Mouse (Mus musculus): Measurements from ENCODE around the gene Tln1. TPM values are rescaled to one million over a fixed set of nuclear protein-coding genes. Genes with fewer than 3 reads are reported as not detected.

Tln1 gene
- polyA plus RNA-seq, 1 experiment from 2014 or later, result 84.9 TPM

GRCm38 (mm10) chr4:43528487-43528886 is 34.0 kb downstream of the Tln1 start:
- Histone ChIP-seq H3K4me2 (no peak overlapping the region), H3K27me3 (ENCODE audit: insufficient read depth, low read length) (peaks cover 7% of the 10 kb centered on the region), H3K4me1 (ENCODE audit: insufficient read depth) (peaks cover 3% of the 10 kb centered on the region; the same call in 1 of the 2 replicates), H3K9ac (no peak overlapping the region), H3K27ac (ENCODE audit: low read depth) (no peak overlapping the region), H3K9me3 (ENCODE audit: low read depth, low read length) (no peaks in the 10 kb centered on the region), H3K36me3 (ENCODE audit: insufficient read depth) (peaks cover 35% of the 10 kb centered on the region), H3K4me3 (ENCODE audit: low read depth, low read length) (no peak overlapping the region)
- peak; percentile 39 for TF ChIP-seq CTCF (IDR thresholded peaks at IDR 0.05; ENCODE audit: low read depth)
- WGBS, result 73% methylated on average over 9 of the region's 9 CpGs
- peak; percentile 28 for DNase-seq
- ATAC-seq (ENCODE audit: insufficient read depth), result no peak

GRCm38 (mm10) chr4:43527880-43528279 is 34.6 kb downstream of the Tln1 start:
- Histone ChIP-seq H3K4me3 (ENCODE audit: low read depth, low read length) (no peak overlapping the region), H3K9me3 (ENCODE audit: low read depth, low read length) (no peaks in the 10 kb centered on the region), H3K27me3 (ENCODE audit: insufficient read depth, low read length) (peaks cover 9% of the 10 kb centered on the region), H3K27ac (ENCODE audit: low read depth) (no peak overlapping the region), H3K4me2 (no peak overlapping the region), H3K4me1 (ENCODE audit: insufficient read depth) (peaks cover 3% of the 10 kb centered on the region; the same call in 1 of the 2 replicates), H3K36me3 (ENCODE audit: insufficient read depth) (peaks cover 29% of the 10 kb centered on the region), H3K9ac (no peak overlapping the region)
- 60% methylated on average over 5 of the region's 5 CpGs for WGBS
- DNase-seq, result peak; percentile 23
- no peak for ATAC-seq (ENCODE audit: insufficient read depth)
- TF ChIP-seq CTCF (IDR thresholded peaks at IDR 0.05; ENCODE audit: low read depth), result peak; percentile 48

GRCm38 (mm10) chr4:43519956-43520355 is 42.5 kb downstream of the Tln1 start:
- Histone ChIP-seq H3K4me2 (peak overlapping the region; percentile 75), H3K9me3 (ENCODE audit: low read depth, low read length) (no peaks in the 10 kb centered on the region), H3K9ac (peak overlapping the region; percentile 27; the same call in 1 of the 2 replicates), H3K27ac (ENCODE audit: low read depth) (no peak overlapping the region), H3K4me1 (ENCODE audit: insufficient read depth) (peaks cover 3% of the 10 kb centered on the region; the same call in 1 of the 2 replicates), H3K4me3 (ENCODE audit: low read depth, low read length) (peak overlapping the region; percentile 19; the same call in 1 of the 2 replicates), H3K27me3 (ENCODE audit: insufficient read depth, low read length) (peaks cover 9% of the 10 kb centered on the region), H3K36me3 (ENCODE audit: insufficient read depth) (peaks cover 24% of the 10 kb centered on the region)
- 12% methylated on average over 6 of the region's 6 CpGs for WGBS
- DNase-seq (peak; percentile 98), ATAC-seq (ENCODE audit: insufficient read depth) (peak; percentile 39; the same call in 1 of the 2 replicates)
- no peak for TF ChIP-seq CTCF (IDR thresholded peaks at IDR 0.05; ENCODE audit: low read depth)

- DNase-seq, result no peak
- H3K4me2 ChIP-seq, result peak overlapping the region; percentile 56
- H3K9ac ChIP-seq, result peak overlapping the region; percentile 27; the same call in 1 of the 2 replicates
- H3K27me3 ChIP-seq (ENCODE audit: insufficient read depth, low read length), result peaks cover 9% of the 10 kb centered on the region
- H3K36me3 ChIP-seq (ENCODE audit: insufficient read depth), result peaks cover 24% of the 10 kb centered on the region
- 26% methylated on average over 10 of the region's 10 CpGs for WGBS
- peaks cover 3% of the 10 kb centered on the region; the same call in 1 of the 2 replicates for H3K4me1 ChIP-seq (ENCODE audit: insufficient read depth)
- TF ChIP-seq CTCF (IDR thresholded peaks at IDR 0.05; ENCODE audit: low read depth), result no peak
- no peak for ATAC-seq (ENCODE audit: insufficient read depth)
- H3K4me3 ChIP-seq (ENCODE audit: low read depth, low read length), result peak overlapping the region; percentile 19; the same call in 1 of the 2 replicates
- H3K27ac ChIP-seq (ENCODE audit: low read depth), result no peak overlapping the region
- H3K9me3 ChIP-seq (ENCODE audit: low read depth, low read length), result no peaks in the 10 kb centered on the region
Measured at GRCm38 (mm10) chr4:43519551-43519950, 42.9 kb downstream of the Tln1 start.

- Histone ChIP-seq H3K27ac (ENCODE audit: low read depth) (no peak overlapping the region), H3K36me3 (ENCODE audit: insufficient read depth) (peaks cover 24% of the 10 kb centered on the region), H3K4me3 (ENCODE audit: low read depth, low read length) (no peak overlapping the region), H3K9ac (no peak overlapping the region), H3K9me3 (ENCODE audit: low read depth, low read length) (no peaks in the 10 kb centered on the region), H3K27me3 (ENCODE audit: insufficient read depth, low read length) (no peaks in the 10 kb centered on the region), H3K4me2 (no peak overlapping the region), H3K4me1 (ENCODE audit: insufficient read depth) (no peaks in the 10 kb centered on the region)
- WGBS, result 64% methylated on average over 11 of the region's 11 CpGs
- ATAC-seq (ENCODE audit: insufficient read depth) (no peak), DNase-seq (no peak)
- no peak for TF ChIP-seq CTCF (IDR thresholded peaks at IDR 0.05; ENCODE audit: low read depth)
Measured at GRCm38 (mm10) chr4:43515764-43516708, 46.5 kb downstream of the Tln1 start.

- ATAC-seq (ENCODE audit: insufficient read depth), result no peak
- Histone ChIP-seq H3K4me3 (ENCODE audit: low read depth, low read length) (no peak overlapping the region), H3K4me1 (ENCODE audit: insufficient read depth) (no peaks in the 10 kb centered on the region), H3K27ac (ENCODE audit: low read depth) (no peak overlapping the region), H3K27me3 (ENCODE audit: insufficient read depth, low read length) (no peaks in the 10 kb centered on the region), H3K9me3 (ENCODE audit: low read depth, low read length) (no peaks in the 10 kb centered on the region), H3K4me2 (no peak overlapping the region), H3K9ac (no peak overlapping the region), H3K36me3 (ENCODE audit: insufficient read depth) (peaks cover 17% of the 10 kb centered on the region)
- 50% methylated on average over 4 of the region's 4 CpGs for WGBS
- TF ChIP-seq CTCF (IDR thresholded peaks at IDR 0.05; ENCODE audit: low read depth), result no peak
- no peak for DNase-seq
Measured at GRCm38 (mm10) chr4:43513791-43514190, 48.7 kb downstream of the Tln1 start.

GRCm38 (mm10) chr4:43513300-43513699 is 49.2 kb downstream of the Tln1 start:
- Histone ChIP-seq H3K27ac (ENCODE audit: low read depth) (no peak overlapping the region), H3K4me2 (no peak overlapping the region), H3K9ac (no peak overlapping the region), H3K4me1 (ENCODE audit: insufficient read depth) (no peaks in the 10 kb centered on the region), H3K4me3 (ENCODE audit: low read depth, low read length) (no peak overlapping the region), H3K9me3 (ENCODE audit: low read depth, low read length) (no peaks in the 10 kb centered on the region), H3K27me3 (ENCODE audit: insufficient read depth, low read length) (no peaks in the 10 kb centered on the region), H3K36me3 (ENCODE audit: insufficient read depth) (peaks cover 17% of the 10 kb centered on the region)
- DNase-seq (no peak), ATAC-seq (ENCODE audit: insufficient read depth) (no peak)
- no peak for TF ChIP-seq CTCF (IDR thresholded peaks at IDR 0.05; ENCODE audit: low read depth)
- 79% methylated on average over 4 of the region's 4 CpGs for WGBS
